Mouse (Mus musculus): ENCODE measurements around the gene Nol12. TPM values are rescaled to one million over a fixed set of nuclear protein-coding genes. Genes with fewer than 3 reads are reported as not detected.

Gene Nol12
- polyA plus RNA-seq, 1 experiment from 2014 or later = 43.7 TPM

GRCm38 (mm10) chr15:78982658-78983435 lies 48.1 kb downstream of the Nol12 start:
- ATAC-seq = peak; percentile 90
- no peaks in the 10 kb centered on the region; the same call in 1 of the 2 replicates for H3K36me3 ChIP-seq (ENCODE audit: control insufficient read depth, insufficient read depth, low read length)
- H3K4me1 ChIP-seq (ENCODE audit: control insufficient read depth, insufficient read depth, low read length) = peaks cover 44% of the 10 kb centered on the region
- no peaks in the 10 kb centered on the region for H3K9me3 ChIP-seq (ENCODE audit: control insufficient read depth, low read length)
- WGBS = under 1% methylated on average over 59 of the region's 67 CpGs
- H3K4me3 ChIP-seq (ENCODE audit: low read length) = peak overlapping the region; percentile 70
- H3K27ac ChIP-seq (ENCODE audit: low read length) = peak overlapping the region; percentile 94
- peak overlapping the region; percentile 89 for H3K4me2 ChIP-seq (ENCODE audit: low read depth, low read length)
- no peaks in the 10 kb centered on the region for H3K27me3 ChIP-seq (replicated peaks; ENCODE audit: control insufficient read depth, insufficient read depth, low read length)
- peak overlapping the region; percentile 86 for H3K9ac ChIP-seq (ENCODE audit: low read depth, low read length)

GRCm38 (mm10) chr15:78983436-78984285 lies 48.9 kb downstream of the Nol12 start:
- peaks cover 39% of the 10 kb centered on the region for H3K4me1 ChIP-seq (ENCODE audit: control insufficient read depth, insufficient read depth, low read length)
- under 1% methylated on average over 21 of the region's 21 CpGs for WGBS
- H3K4me2 ChIP-seq (ENCODE audit: low read depth, low read length) = peak overlapping the region; percentile 89
- peak overlapping the region; percentile 94 for H3K27ac ChIP-seq (ENCODE audit: low read length)
- H3K9me3 ChIP-seq (ENCODE audit: control insufficient read depth, low read length) = no peaks in the 10 kb centered on the region
- H3K36me3 ChIP-seq (ENCODE audit: control insufficient read depth, insufficient read depth, low read length) = peaks cover 4% of the 10 kb centered on the region; the same call in 1 of the 2 replicates
- H3K27me3 ChIP-seq (replicated peaks; ENCODE audit: control insufficient read depth, insufficient read depth, low read length) = no peaks in the 10 kb centered on the region
- peak overlapping the region; percentile 70 for H3K4me3 ChIP-seq (ENCODE audit: low read length)
- H3K9ac ChIP-seq (ENCODE audit: low read depth, low read length) = peak overlapping the region; percentile 86
- ATAC-seq = peak; percentile 52

DNA sequence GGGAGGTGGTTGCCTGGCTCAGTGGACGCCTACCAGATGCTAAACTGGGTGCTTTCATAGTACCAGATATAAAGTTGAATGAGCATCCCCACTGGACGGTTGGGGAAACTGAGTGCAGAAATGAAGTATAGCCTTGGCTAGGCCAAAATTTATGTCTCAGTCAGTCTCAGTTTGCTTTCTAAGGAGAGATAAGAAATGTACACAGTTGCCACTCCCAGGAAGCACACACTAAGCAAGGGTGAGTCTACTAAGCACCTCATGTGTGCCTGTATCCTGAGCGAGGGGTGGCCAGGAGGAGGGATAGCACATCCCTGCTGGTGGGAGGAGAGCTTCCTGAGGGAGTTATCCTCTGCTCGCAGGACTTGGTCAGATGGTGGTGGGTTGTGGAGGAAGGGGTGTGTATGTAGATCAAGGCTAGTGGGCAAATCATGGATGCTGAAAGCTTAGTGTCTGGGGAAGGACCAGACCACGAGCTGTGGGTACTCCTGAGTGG lies 49.6 kb downstream of the Nol12 start:
- WGBS = 27% methylated on average over 5 of the region's 5 CpGs
- ATAC-seq = no peak
- Histone ChIP-seq H3K4me2 (ENCODE audit: low read depth, low read length) (peak overlapping the region; percentile 89), H3K4me3 (ENCODE audit: low read length) (peak overlapping the region; percentile 70), H3K27ac (ENCODE audit: low read length) (peak overlapping the region; percentile 94), H3K4me1 (ENCODE audit: control insufficient read depth, insufficient read depth, low read length) (peaks cover 32% of the 10 kb centered on the region), H3K9me3 (ENCODE audit: control insufficient read depth, low read length) (no peaks in the 10 kb centered on the region), H3K27me3 (replicated peaks; ENCODE audit: control insufficient read depth, insufficient read depth, low read length) (no peaks in the 10 kb centered on the region), H3K36me3 (ENCODE audit: control insufficient read depth, insufficient read depth, low read length) (peaks cover 4% of the 10 kb centered on the region; the same call in 1 of the 2 replicates), H3K9ac (ENCODE audit: low read depth, low read length) (peak overlapping the region; percentile 86; the same call in 1 of the 2 replicates)

DNA sequence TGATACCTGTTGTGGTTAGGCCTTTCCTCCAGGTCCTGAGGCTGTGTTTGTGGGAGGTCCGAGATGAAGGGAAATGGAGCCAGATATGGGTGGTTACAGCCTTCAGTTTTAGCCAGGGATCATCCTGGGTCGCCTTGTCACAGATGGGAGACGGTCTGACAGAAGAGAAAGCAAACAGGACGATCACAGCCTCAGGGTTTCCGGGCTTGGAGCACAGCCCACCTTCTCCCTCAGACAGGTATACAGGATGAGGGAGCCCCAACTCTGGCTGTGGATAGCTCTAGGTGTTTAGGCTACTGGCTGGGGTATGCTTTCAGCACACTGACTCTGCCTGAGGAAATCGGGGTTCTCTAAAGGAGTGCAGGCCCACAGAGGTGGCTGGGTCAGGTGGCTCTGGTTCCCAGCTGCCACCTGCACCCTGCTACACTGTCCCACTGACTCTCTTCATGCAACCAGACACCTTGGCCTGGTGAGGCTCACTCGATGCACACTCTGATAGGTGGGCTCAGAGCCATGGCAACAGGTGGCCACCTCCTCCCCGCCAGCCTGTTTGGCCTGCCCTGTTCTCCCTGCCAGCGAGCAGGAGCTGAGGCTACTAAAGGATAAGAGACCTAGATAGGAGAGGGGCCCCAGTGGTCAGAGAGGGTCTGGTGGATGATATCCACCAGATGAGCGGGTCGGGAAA lies 51.9 kb downstream of the Nol12 start:
- Histone ChIP-seq H3K36me3 (ENCODE audit: control insufficient read depth, insufficient read depth, low read length) (peaks cover 25% of the 10 kb centered on the region), H3K4me3 (ENCODE audit: low read length) (no peak overlapping the region), H3K27me3 (replicated peaks; ENCODE audit: control insufficient read depth, insufficient read depth, low read length) (no peaks in the 10 kb centered on the region), H3K4me1 (ENCODE audit: control insufficient read depth, insufficient read depth, low read length) (peaks cover 29% of the 10 kb centered on the region), H3K9ac (ENCODE audit: low read depth, low read length) (no peak overlapping the region), H3K9me3 (ENCODE audit: control insufficient read depth, low read length) (no peaks in the 10 kb centered on the region), H3K27ac (ENCODE audit: low read length) (no peak overlapping the region), H3K4me2 (ENCODE audit: low read depth, low read length) (no peak overlapping the region)
- no peak for ATAC-seq
- WGBS = 63% methylated on average over 11 of the region's 11 CpGs

GRCm38 (mm10) chr15:78988499-78988971 lies 53.8 kb downstream of the Nol12 start:
- Histone ChIP-seq H3K4me2 (ENCODE audit: low read depth, low read length) (no peak overlapping the region), H3K4me3 (ENCODE audit: low read length) (no peak overlapping the region), H3K4me1 (ENCODE audit: control insufficient read depth, insufficient read depth, low read length) (peaks cover 22% of the 10 kb centered on the region), H3K27ac (ENCODE audit: low read length) (0 out of 2 replicates have a peak overlapping the region, but pooled peaks have one; percentile 8), H3K9ac (ENCODE audit: low read depth, low read length) (peak overlapping the region; percentile 6; the same call in 1 of the 2 replicates), H3K36me3 (ENCODE audit: control insufficient read depth, insufficient read depth, low read length) (peaks cover 35% of the 10 kb centered on the region), H3K9me3 (ENCODE audit: control insufficient read depth, low read length) (no peaks in the 10 kb centered on the region), H3K27me3 (replicated peaks; ENCODE audit: control insufficient read depth, insufficient read depth, low read length) (no peaks in the 10 kb centered on the region)
- WGBS = 74% methylated on average over 14 of the region's 14 CpGs
- no peak for ATAC-seq

DNA sequence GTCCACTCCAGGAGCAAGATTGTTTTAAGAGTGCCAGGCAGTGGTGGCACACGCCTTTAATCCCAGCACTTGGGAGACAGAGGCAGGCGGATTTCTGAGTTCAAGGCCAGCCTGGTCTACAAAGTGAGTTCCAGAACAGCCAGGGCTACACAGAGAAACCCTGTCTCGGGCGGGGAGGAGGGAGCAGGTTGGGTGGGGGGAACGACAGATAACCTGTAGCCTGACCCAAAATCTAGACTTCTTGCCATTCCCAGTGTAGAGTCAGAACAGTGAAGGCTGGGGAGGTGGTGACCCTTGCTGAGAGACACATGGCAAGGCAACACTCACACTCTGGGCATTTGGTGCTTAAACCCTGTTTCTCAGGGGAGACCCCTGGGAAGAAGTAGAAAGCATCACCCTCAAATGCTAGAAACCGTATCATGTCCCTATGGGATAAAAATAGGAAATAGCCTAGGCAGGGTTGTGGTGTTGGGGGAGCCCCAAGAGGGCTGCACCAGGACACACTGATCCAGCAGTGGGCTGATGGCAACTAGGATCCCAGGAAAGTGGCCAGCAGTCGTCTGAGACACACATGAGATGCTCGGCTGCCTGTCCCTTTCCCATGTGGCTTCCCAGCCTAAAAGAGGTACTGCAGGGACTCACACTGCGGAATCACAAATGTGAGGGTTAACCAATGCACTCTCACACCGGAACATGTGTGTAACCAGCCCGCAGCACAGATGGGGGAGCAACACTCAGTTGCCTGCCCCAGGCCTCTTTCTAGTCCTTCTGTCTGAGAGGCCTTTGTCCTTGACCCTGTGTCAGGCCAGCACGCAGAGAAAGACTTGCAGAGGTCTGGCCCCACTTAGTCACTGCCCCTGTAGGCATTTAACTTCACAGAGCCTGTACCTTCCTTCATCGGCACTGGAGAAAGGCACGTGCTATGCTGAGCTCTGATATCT lies 54.7 kb downstream of the Nol12 start:
- 88% methylated on average over 14 of the region's 14 CpGs for WGBS
- H3K27me3 ChIP-seq (replicated peaks; ENCODE audit: control insufficient read depth, insufficient read depth, low read length) = no peaks in the 10 kb centered on the region
- no peaks in the 10 kb centered on the region for H3K9me3 ChIP-seq (ENCODE audit: control insufficient read depth, low read length)
- peaks cover 13% of the 10 kb centered on the region for H3K4me1 ChIP-seq (ENCODE audit: control insufficient read depth, insufficient read depth, low read length)
- no peak for ATAC-seq
- H3K4me3 ChIP-seq (ENCODE audit: low read length) = no peak overlapping the region
- no peak overlapping the region for H3K4me2 ChIP-seq (ENCODE audit: low read depth, low read length)
- no peak overlapping the region for H3K27ac ChIP-seq (ENCODE audit: low read length)
- H3K9ac ChIP-seq (ENCODE audit: low read depth, low read length) = no peak overlapping the region; the same call in 1 of the 2 replicates
- H3K36me3 ChIP-seq (ENCODE audit: control insufficient read depth, insufficient read depth, low read length) = peaks cover 42% of the 10 kb centered on the region

GRCm38 (mm10) chr15:78990093-78990463 lies 55.3 kb downstream of the Nol12 start:
- H3K27me3 ChIP-seq (replicated peaks; ENCODE audit: control insufficient read depth, insufficient read depth, low read length) = no peaks in the 10 kb centered on the region
- no peak for ATAC-seq
- no peak overlapping the region for H3K27ac ChIP-seq (ENCODE audit: low read length)
- no peaks in the 10 kb centered on the region for H3K9me3 ChIP-seq (ENCODE audit: control insufficient read depth, low read length)
- no peak overlapping the region for H3K4me2 ChIP-seq (ENCODE audit: low read depth, low read length)
- WGBS = 96% methylated on average over 9 of the region's 9 CpGs
- peaks cover 6% of the 10 kb centered on the region; the same call in 1 of the 2 replicates for H3K4me1 ChIP-seq (ENCODE audit: control insufficient read depth, insufficient read depth, low read length)
- peaks cover 42% of the 10 kb centered on the region for H3K36me3 ChIP-seq (ENCODE audit: control insufficient read depth, insufficient read depth, low read length)
- no peak overlapping the region for H3K4me3 ChIP-seq (ENCODE audit: low read length)
- H3K9ac ChIP-seq (ENCODE audit: low read depth, low read length) = no peak overlapping the region

GRCm38 (mm10) chr15:78990970-78991525 lies 56.3 kb downstream of the Nol12 start:
- Histone ChIP-seq H3K4me1 (ENCODE audit: control insufficient read depth, insufficient read depth, low read length) (peaks cover 4% of the 10 kb centered on the region; the same call in 1 of the 2 replicates), H3K27ac (ENCODE audit: low read length) (no peak overlapping the region), H3K36me3 (ENCODE audit: control insufficient read depth, insufficient read depth, low read length) (peaks cover 42% of the 10 kb centered on the region), H3K9me3 (ENCODE audit: control insufficient read depth, low read length) (no peaks in the 10 kb centered on the region), H3K4me3 (ENCODE audit: low read length) (no peak overlapping the region), H3K9ac (ENCODE audit: low read depth, low read length) (no peak overlapping the region), H3K27me3 (replicated peaks; ENCODE audit: control insufficient read depth, insufficient read depth, low read length) (no peaks in the 10 kb centered on the region), H3K4me2 (ENCODE audit: low read depth, low read length) (no peak overlapping the region)
- ATAC-seq = no peak
- WGBS = 96% methylated on average over 25 of the region's 25 CpGs

Measured in intestine, embryonic 16.5 days (tissue).